Mouse (Mus musculus) ES-Bruce4 (cell line): ENCODE measurements around the gene Gpnmb.

ENCODE experiments used
- CTCF ChIP-seq: IDR thresholded peaks from one replicate; pipeline ENCODE4 v1.8.1; 2011; ENCODE audit warnings: low read depth, low read length
- EP300 ChIP-seq: IDR thresholded peaks from 2 replicates; pipeline ENCODE4 v1.6.1; 2011; ENCODE audit warnings: low read depth, low read length; ENCODE audit not compliant: insufficient read depth
- POLR2A ChIP-seq: IDR thresholded peaks from one replicate; pipeline ENCODE4 v1.8.1; 2011; ENCODE audit warnings: low read length; ENCODE audit not compliant: insufficient read depth

- TF ChIP-seq POLR2A (no peak), EP300 (no peak), CTCF (no peak)
These were observed 10.6 kb downstream of the Gpnmb start for GRCm38 (mm10) chr6:49046976-49047375.
